Mouse (Mus musculus) bone marrow macrophage, adult 2 months (primary cell): ENCODE data around the gene Kif1c.

ENCODE experiments used
- CTCF ChIP-seq: IDR thresholded peaks from 2 replicates; pipeline ENCODE4 v1.5.1; 2012; ENCODE audit warnings: low read depth, mild to moderate bottlenecking, low read length, moderate library complexity
- POLR2A ChIP-seq: IDR thresholded peaks from 2 replicates; pipeline ENCODE4 v1.6.1; 2012; ENCODE audit warnings: mild to moderate bottlenecking, low read depth, low read length, borderline replicate concordance

- TF ChIP-seq CTCF, result no peak
- no peak for TF ChIP-seq POLR2A
These were observed 52.1 kb downstream of the Kif1c start for GRCm38 (mm10) chr11:70752337-70753017.
